Mouse (Mus musculus) C2C12 (cell line): Measurements from ENCODE around the gene Acot13.

Source experiments
- CEBPB ChIP-seq: IDR thresholded peaks from one replicate; pipeline ENCODE4 v1.6.1; 2011; ENCODE audit warnings: low read depth, mild to moderate bottlenecking, control low read depth, moderate library complexity
- CTCF ChIP-seq: IDR thresholded peaks from one replicate; pipeline ENCODE4 v1.5.1; 2011; ENCODE audit not compliant: control insufficient read depth, insufficient read depth, insufficient read length
- FOSL1 ChIP-seq: IDR thresholded peaks from one replicate; pipeline ENCODE4 v1.8.0; 2011; ENCODE audit warnings: mild to moderate bottlenecking, low read length; ENCODE audit not compliant: poor library complexity, insufficient read depth, severe bottlenecking
- MAX ChIP-seq: IDR thresholded peaks from one replicate; pipeline ENCODE4 v1.6.1; 2011; ENCODE audit warnings: mild to moderate bottlenecking, control low read depth
- MYOD1 ChIP-seq: IDR thresholded peaks from one replicate; pipeline ENCODE4 v1.6.1; 2011; ENCODE audit warnings: low read depth; ENCODE audit not compliant: control insufficient read depth, insufficient read length
- MYOG ChIP-seq: IDR thresholded peaks from one replicate; pipeline ENCODE4 v1.6.1; 2011; ENCODE audit not compliant: control insufficient read depth, insufficient read length; ENCODE audit errors: extremely low read depth
- USF1 ChIP-seq: IDR thresholded peaks from one replicate; pipeline ENCODE4 v1.6.1; 2011; ENCODE audit warnings: low read depth, mild to moderate bottlenecking, control low read depth, moderate library complexity

GRCm38 (mm10) chr13:24880208-24880607 lies 48.9 kb upstream of the Acot13 start:
- TF ChIP-seq CTCF (no peak), MAX (no peak), MYOG (no peak), USF1 (no peak), CEBPB (no peak), MYOD1 (no peak), FOSL1 (no peak)
